Mouse (Mus musculus) adrenal gland, adult 2 months (tissue): ENCODE data around the gene Patz1. TPM values are rescaled to one million over a fixed set of nuclear protein-coding genes. Genes with fewer than 3 reads are reported as not detected.

Source experiments
- polyA plus RNA-seq: library from polyadenylated mRNA; depleted of rRNA; stranded (reverse); fragments of >200 nt; gene quantifications from 2 replicates; pipeline ENCODE4 v1.2.3, GENCODE M21; 2012; rRNA removed
- total RNA-seq, 2 experiments: library from RNA; stranded (reverse); gene quantifications; 2 replicates each; pipeline ENCODE4 v1.2.3; 2021

The Patz1 gene
- total and polyA plus RNA-seq, 3 experiments, result 19.7 to 73.0 (median 30.4) TPM

Other genes starting within 250 kb of the Patz1 start
- 10 to 100 TPM; 50.7 to 54.8 TPM for gene Sfi1, start 95.4 kb upstream of the Patz1 start, total RNA-seq
- gene Sfi1, start 95.4 kb upstream of the Patz1 start, polyA plus RNA-seq, result 24.6 and 27.4 TPM in 2 replicates
- 10 to 100 TPM; 55.4 to 67.1 TPM for gene Eif4enif1, start 86.5 kb upstream of the Patz1 start, total RNA-seq
- 25.8 and 27.2 TPM in 2 replicates for gene Eif4enif1, start 86.5 kb upstream of the Patz1 start, polyA plus RNA-seq
- gene Drg1, start 22.5 kb upstream of the Patz1 start, total RNA-seq, result 100 to 1,000 TPM in 1 of 2 experiments, 10 to 100 TPM in 1; 86.3 to 104 TPM
- gene Drg1, start 22.5 kb upstream of the Patz1 start, polyA plus RNA-seq, result 5.4 and 7.2 TPM in 2 replicates
- 10 to 100 TPM in 1 of 2 experiments, 1 to 10 TPM in 1; 8.0 to 14.0 TPM for gene Pik3ip1, start 41.5 kb downstream of the Patz1 start, total RNA-seq
- 40.3 and 43.3 TPM in 2 replicates for gene Pik3ip1, start 41.5 kb downstream of the Patz1 start, polyA plus RNA-seq
- 10 to 100 TPM; 21.3 to 21.7 TPM for gene Limk2, start 120.3 kb downstream of the Patz1 start, total RNA-seq
- gene Limk2, start 120.3 kb downstream of the Patz1 start, polyA plus RNA-seq, result 30.2 and 40.2 TPM in 2 replicates
- 10 to 100 TPM; 33.5 to 36.8 TPM for gene Rnf185, start 163.5 kb downstream of the Patz1 start, total RNA-seq
- gene Rnf185, start 163.5 kb downstream of the Patz1 start, polyA plus RNA-seq, result 23.0 and 33.2 TPM in 2 replicates
- gene Pla2g3, start 199.4 kb downstream of the Patz1 start, total RNA-seq, result under 1 TPM in 1 of 2 experiments, not detected in 1; 0.14 TPM
- gene Pla2g3, start 199.4 kb downstream of the Patz1 start, polyA plus RNA-seq, result 0.52 and 0.65 TPM in 2 replicates
- gene Inpp5j, start 215.9 kb downstream of the Patz1 start, total RNA-seq, result 1 to 10 TPM in 1 of 2 experiments, under 1 TPM in 1; 0.72 to 1.8 TPM
- 1.8 and 2.6 TPM in 2 replicates for gene Inpp5j, start 215.9 kb downstream of the Patz1 start, polyA plus RNA-seq
- gene Selenom, start 225.8 kb downstream of the Patz1 start, total RNA-seq, result 10 to 100 TPM; 31.7 to 54.5 TPM
- 89.0 and 131 TPM in 2 replicates for gene Selenom, start 225.8 kb downstream of the Patz1 start, polyA plus RNA-seq